Mouse (Mus musculus): ENCODE results near the gene Efna5.

- TF ChIP-seq POLR2A (IDR thresholded peaks at IDR 0.05; ENCODE audit: low read depth, low read length) (no peak), CTCF (IDR thresholded peaks at IDR 0.05; ENCODE audit: extremely low read depth, insufficient read length, insufficient replicate concordance, low read depth, low read length) (no peak)
These were observed 96.6 kb downstream of the Efna5 start for GRCm38 (mm10) chr17:62784274-62785171.
